Mouse (Mus musculus): ENCODE measurements around the gene Ppm1e. TPM values are rescaled to one million over a fixed set of nuclear protein-coding genes. Genes with fewer than 3 reads are reported as not detected.

The Ppm1e gene
- under 1 TPM; 0.59 to 0.67 TPM for total RNA-seq (2021)
- long read RNA-seq, experiment 1: 0 reads
- long read RNA-seq, experiment 2, partial matches to known transcripts: 0 of 1 reads
- long read RNA-seq, experiment 2, other reads (novel, unspliced or antisense): 1 of 1 reads

GRCm38 (mm10) chr11:87358331-87359261 is at the start of gene Ppm1e:
Ppm1e (minus strand) TSS chr11:87359023.
- peak; percentile 63 for DNase-seq

- peak; percentile 15 for DNase-seq
Measured at GRCm38 (mm10) chr11:87404876-87405275, 46.1 kb upstream of the Ppm1e start, which contains the start of the genes Rad51c and Tex14. Rad51c (minus strand) TSS chr11:87404954. Tex14 (plus strand) TSS chr11:87405065.

GRCm38 (mm10) chr11:87404111-87404853 is 45.5 kb upstream of the Ppm1e start:
- peak; percentile 93 for DNase-seq

- no peak for DNase-seq
Measured at GRCm38 (mm10) chr11:87398402-87398801, 39.6 kb upstream of the Ppm1e start.

GRCm38 (mm10) chr11:87393855-87394254 is 35.0 kb upstream of the Ppm1e start:
- no peak for DNase-seq

GRCm38 (mm10) chr11:87385676-87386075 is 26.9 kb upstream of the Ppm1e start:
- DNase-seq: no peak

- DNase-seq: no peak
Measured at GRCm38 (mm10) chr11:87384551-87384950, 25.7 kb upstream of the Ppm1e start.

- DNase-seq: no peak
Measured at GRCm38 (mm10) chr11:87367865-87368580, 9.2 kb upstream of the Ppm1e start.

- DNase-seq: no peak
Measured at GRCm38 (mm10) chr11:87367061-87367460, 8.2 kb upstream of the Ppm1e start.

- no peak for DNase-seq
Measured at GRCm38 (mm10) chr11:87365120-87365519, 6.3 kb upstream of the Ppm1e start.

GRCm38 (mm10) chr11:87359262-87359612 is 414 bp upstream of the Ppm1e start:
- no peak for DNase-seq

GRCm38 (mm10) chr11:87357317-87358300 is 1.2 kb downstream of the Ppm1e start:
- DNase-seq: no peak

GRCm38 (mm10) chr11:87354861-87355260 is 4.0 kb downstream of the Ppm1e start:
- DNase-seq: no peak

GRCm38 (mm10) chr11:87353646-87354170 is 5.1 kb downstream of the Ppm1e start:
- no peak for DNase-seq

- no peak for DNase-seq
Measured at GRCm38 (mm10) chr11:87326381-87326780, 32.4 kb downstream of the Ppm1e start.

GRCm38 (mm10) chr11:87322558-87322957 is 36.3 kb downstream of the Ppm1e start:
- DNase-seq: no peak

GRCm38 (mm10) chr11:87320007-87320406 is 38.8 kb downstream of the Ppm1e start:
- DNase-seq: no peak

- no peak for DNase-seq
Measured at GRCm38 (mm10) chr11:87318956-87319708, 39.7 kb downstream of the Ppm1e start.

GRCm38 (mm10) chr11:87313533-87313932 is 45.3 kb downstream of the Ppm1e start:
- no peak for DNase-seq

- no peak for DNase-seq
Measured at GRCm38 (mm10) chr11:87310309-87310708, 48.5 kb downstream of the Ppm1e start.
